Mouse (Mus musculus) T-helper 17 cell (primary cell): Measurements from ENCODE around the gene Gpx1.

Experiments
- in situ Hi-C, 2 experiments: fragments of 300-600 bp; cut with MboI, MseI; formaldehyde crosslinking; loops; 1 replicate in 1 of 2; 2 replicates in 1 of 2; pipeline ENCODE4 v1.15.1; 2025; ENCODE audit warnings: high pct_unique_total_duplicates in 2 of 2

Gene Gpx1

DNA sequence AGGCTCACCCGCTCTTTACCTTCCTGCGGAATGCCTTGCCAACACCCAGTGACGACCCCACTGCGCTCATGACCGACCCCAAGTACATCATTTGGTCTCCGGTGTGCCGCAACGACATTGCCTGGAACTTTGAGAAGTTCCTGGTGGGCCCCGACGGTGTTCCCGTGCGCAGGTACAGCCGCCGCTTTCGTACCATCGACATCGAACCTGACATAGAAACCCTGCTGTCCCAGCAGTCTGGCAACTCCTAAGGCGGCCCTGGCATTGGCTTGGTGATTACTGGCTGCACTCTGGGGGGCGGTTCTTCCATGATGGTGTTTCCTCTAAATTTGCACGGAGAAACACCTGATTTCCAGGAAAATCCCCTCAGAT, 1.2 kb downstream of the Gpx1 start:
- in situ Hi-C loops: no loop called here

DNA sequence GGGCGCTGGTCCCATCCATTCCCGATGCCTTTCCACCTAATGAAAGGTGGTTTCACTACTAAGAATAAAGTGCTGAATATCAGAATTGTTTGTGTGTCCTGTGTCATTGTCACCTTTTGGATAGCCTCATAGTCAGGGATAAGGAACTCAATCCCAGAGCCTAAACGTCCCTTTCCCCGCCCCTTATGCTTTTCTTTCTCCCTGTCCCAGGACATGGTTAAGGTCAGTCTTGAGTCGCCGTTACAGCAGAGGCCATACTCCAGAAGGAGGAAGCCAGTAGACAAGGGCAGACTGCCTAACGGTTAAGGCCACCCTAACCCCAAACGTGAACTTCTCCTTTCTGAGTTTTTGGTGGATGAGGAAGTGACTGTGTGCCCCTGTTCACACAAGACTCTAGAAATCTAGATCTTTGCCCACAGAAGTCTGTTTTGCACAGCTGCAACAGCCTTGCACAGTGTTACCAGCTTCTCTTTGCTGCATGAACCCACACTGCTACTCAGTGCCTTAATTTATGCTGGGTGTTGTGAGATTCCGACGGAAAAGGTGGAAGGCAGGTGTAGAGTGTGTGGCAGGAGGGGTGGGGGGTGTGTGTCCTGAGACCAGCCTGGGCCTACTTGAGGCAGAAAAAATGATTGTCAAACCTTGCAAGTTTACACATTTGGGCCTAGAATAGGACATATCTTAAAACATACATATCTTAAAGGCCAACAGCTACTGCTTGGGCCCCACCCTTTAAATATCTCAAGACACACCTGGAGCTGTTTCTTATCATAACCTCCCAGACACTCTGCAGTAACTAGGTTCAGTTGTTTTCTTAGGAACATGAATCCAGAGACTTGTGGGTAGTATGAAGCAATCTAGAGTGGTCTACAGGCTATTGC, 1.8 kb downstream of the Gpx1 start:
- in situ Hi-C loops: no loop called here

DNA sequence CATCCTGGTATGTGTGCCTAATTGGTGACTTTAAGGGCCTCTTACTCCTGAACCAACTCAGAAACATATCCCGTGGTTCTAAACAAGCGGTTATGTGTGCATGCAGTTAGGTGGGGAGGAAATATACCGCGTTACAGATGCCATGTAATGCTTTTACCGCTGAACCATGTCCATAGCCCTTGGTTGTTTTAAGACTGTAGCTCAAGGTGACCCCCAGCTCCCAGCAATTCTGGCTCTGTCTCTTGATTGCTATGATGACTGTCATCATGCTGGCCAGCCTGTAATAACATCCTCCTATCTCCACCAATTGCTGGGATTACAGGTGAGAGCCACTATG, 2.4 kb downstream of the Gpx1 start:
- in situ Hi-C loops: no loop called here

DNA sequence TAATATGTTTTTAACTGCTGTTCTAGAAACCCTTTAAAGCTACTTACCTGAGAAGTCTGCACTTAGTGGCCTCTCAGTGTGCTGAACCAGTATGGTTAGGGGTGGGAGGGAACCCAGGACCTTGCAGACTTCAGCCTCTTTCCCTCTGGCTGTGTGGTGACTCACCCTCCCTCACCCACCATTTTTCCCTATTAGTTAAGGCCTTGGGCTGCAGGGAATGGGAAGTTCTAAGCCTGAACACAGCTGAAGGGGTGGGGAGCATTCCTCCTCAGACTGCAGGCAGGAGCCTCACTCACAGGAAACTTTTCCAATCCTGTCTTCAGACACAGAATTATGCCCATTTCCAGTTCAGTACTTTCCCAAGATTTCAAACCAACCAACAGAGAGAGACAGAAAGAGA, 3.1 kb downstream of the Gpx1 start:
- in situ Hi-C loops: no loop called here

DNA sequence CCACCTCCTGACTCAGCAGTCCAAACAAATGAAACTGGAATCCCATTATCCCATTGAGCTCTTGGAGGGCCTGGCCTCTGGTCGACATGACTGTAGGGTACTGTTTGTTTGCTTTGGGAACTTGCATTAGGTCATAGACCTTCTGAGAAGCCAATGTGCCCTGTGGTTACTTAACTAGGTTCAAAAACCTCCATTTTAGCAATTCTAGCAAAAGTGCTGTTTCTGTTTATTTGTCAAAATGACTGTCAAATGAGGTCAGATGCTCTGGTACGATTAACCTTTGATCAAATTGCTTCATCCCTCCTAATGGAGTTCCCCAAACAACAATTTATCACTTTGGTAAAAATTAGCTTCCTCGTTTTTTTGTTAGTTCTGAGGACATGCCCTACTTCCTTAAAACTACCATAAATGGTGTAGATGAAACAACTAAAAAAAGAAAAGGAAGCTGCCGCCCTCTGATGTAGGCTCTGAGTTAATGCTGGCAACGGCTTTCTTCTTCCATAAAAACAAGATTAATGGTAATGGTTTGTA, 3.7 kb downstream of the Gpx1 start:
- in situ Hi-C loops: no loop called here

DNA sequence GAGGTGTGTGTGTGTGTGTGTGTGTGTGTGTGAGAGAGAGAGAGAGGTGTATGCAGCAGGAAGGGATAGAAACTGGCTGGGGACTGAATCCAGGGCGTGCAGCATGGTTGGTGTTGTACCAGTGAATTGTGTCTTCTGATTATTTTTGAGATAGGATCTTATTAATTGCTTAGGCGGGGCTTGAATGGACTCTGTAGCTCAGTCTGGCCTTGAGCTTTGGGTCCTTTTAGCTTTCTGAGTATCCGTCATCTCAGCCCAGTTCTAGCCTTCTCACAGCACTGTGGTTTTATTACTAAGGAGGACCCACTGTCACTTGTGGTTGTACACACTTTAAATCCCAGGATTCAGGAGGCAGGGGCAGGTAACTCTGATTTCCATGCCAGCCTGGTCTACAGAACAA, 4.6 kb downstream of the Gpx1 start:
- in situ Hi-C loops: no loop called here

DNA sequence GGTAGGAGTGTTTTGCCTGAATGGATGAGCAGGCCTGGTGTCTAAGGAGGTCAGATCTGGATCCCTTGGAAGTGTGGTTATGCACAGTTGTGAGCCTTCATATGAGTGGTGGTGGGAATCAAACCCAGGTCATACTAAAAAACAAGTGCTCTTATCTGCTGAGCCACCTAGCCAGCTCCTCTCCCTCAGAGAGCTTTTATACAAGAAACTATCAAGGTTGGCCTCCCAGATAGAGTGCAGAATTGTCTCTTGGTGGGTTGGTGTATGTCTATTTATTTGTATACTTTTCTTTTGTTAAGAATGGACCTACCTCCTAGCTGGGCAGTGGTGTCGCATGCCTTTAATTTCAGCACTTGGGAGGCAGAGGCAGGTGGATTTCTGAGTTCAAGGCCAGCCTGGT, 5.1 kb downstream of the Gpx1 start:
- in situ Hi-C loops: no loop called here

DNA sequence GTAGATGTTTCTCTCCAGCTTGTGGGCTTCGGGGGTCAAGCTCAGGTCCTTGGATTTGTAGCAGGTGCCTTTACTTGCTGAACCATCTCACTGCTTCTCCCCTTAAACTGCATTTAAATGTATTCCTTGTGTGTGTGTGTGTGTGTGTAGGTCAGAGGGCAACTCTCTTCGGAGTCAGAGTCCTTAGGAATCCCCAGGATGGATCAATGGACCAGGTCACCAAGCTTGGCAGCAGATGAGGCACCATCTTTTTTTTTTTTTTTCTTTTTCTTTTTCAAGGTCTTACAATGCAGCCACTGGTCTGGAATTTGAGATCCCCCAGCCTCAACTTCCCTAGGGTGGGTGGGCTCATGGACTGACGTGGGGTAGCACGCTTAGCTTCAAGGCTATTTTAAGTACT, 5.8 kb downstream of the Gpx1 start:
- in situ Hi-C loops: no loop called here

DNA sequence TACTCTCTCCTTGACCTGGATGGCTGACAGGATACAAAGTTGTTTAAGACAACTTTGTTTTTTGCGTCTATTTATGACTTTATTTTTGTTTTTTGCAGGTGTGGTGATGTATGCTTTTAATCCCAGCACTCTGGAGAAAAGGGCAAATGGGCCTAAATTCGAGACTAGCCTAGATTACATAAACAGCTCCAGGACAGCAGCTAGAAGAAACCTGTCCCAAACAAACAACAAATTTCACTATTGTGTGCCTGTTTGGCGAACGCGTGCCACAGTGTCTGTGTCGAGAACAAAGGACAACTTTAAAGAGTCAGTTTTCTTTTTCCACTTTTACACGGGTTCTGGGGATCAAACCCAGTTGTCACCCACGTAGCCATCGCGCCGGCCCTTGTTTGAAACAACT, 8.3 kb downstream of the Gpx1 start:
- in situ Hi-C loops: no loop called here

DNA sequence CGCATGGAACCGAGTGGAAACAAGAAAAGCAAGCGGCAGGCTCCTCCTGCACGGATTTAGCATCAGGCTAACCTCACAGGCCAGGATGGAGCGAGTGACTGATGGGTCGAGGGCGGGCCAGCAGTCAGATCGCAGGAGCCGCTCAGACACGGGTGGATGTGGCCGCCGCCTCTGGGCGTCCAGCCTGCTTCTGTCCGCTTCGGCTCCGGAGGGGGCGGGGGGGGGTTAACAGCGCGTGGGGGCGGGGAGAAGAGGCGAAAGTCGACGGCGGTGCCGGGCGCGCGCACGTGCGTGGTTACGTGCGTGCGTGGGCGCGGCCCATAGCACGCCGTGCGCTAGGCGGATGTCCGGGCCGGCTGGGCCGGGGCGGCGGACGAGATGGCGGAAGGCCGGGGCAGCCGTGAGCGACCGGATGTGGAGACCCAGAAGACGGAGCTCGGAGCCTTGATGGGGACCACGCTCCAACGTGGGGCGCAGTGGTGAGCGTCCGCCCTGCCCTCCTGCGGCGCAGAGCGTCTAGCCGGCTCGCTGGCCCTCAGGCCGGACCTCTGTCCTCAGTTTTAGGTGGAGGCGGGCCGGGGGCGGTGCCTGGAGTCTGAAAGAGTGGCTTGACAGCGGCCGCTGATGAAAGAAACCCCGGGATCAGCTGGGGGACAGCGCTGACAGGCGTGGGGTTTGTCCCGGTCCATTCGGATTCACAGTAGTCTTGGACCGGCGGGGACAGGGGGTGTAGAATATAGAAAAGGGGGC, 9.0 kb downstream of the Gpx1 start, which contains the start of gene Usp4:
TSS of gene Usp4 (plus strand) at position 314 of the 750 bp plus-strand sequence.
- in situ Hi-C loops: no loop called here

DNA sequence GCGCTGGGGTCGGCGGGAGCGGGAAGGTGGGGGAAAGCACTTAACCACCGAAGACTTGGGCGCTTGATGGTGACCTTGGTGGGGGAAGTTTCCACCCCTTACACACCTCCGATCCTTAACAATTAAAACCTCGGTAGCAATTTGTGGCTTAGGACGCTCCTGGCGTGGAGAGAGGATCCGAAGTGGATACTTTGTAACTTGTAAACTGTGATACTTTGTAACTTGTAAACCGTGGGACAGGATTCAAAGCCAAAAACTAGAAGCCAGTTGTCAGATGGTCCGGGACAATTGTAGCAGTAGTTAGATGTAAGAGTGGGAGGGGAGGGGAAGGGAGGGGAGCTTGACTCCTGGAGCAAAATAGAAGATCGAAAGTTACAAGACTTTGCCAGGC, 9.6 kb downstream of the Gpx1 start:
- in situ Hi-C loops: no loop called here

DNA sequence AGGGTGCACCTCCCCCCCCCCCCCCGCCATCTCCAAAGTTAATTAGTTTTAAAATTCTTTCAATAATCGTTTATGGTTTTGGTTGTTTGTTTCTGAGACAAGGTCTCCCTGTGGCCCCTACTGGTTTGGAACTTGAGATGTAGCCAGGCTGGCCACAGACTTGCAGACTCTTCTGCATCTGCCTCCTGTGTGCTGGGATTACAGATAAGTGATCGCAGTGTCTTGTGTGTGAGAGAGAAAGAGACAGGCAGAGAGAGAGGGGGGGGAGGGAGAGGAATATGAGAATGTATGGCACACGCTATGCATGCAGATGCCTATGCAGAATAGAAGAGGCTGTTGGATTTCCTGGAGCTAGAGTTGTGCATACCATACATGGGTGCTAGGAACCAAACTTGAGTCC, 11.0 kb downstream of the Gpx1 start:
- in situ Hi-C loops: no loop called here

DNA sequence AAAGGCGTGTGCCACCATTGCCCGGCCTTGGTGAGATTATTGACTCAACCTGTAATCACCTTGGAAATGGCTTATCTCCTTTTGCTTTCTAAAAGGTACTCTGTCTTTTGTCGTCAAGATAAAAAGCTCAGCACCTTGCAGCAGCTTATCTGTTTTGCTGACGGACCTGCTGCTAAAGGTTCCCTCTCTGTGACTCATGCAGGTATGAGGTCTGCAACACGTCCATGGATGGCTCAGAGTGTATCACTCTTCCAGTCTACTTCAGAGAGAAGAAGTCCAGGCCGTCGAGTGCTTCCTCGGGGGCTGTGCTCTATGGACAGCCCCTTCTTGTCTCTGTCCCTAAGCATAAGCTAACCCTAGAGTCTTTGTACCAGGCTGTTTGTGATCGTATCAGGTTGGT, 39.5 kb downstream of the Gpx1 start:
- in situ Hi-C loops: no loop called here

DNA sequence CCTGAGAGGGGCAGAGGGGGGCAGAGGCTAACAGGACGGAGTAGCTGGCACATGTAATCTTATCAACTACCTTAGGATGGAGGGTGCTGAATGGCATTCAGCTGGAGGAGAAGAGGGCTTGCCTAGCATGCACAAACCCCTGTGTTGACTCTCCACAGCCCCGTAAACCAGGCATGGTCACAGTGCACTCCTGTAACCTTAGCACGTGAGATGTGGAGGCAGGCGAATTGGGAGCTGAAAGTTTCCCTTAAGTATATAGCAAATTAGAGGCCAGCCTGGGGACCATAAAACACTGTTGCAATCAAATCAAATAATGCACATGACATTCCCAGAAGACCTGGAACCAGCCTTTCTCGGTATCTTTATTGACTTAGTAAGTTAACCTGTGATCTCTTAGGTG, 40.0 kb downstream of the Gpx1 start:
- in situ Hi-C loops: no loop called here

DNA sequence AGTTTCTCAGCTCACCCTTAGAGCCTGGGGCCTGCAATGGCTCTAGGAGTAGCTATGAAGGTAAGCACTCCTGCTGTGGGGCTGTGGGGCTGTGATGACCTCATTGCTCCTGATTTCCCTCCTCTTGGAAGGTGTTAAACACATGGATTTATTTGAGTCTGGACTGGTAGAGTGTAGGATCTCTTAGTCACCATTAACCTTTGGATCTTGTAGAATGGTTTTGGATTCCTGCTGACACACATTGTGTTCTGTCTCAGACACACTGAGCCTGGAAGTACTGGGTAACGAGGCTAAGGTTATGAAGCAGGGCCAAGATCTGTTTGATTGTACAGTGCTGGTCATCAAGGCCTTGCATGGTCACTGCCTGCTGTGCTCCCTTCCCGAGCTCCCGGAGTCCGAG, 40.6 kb downstream of the Gpx1 start:
- in situ Hi-C loops: no loop called here

DNA sequence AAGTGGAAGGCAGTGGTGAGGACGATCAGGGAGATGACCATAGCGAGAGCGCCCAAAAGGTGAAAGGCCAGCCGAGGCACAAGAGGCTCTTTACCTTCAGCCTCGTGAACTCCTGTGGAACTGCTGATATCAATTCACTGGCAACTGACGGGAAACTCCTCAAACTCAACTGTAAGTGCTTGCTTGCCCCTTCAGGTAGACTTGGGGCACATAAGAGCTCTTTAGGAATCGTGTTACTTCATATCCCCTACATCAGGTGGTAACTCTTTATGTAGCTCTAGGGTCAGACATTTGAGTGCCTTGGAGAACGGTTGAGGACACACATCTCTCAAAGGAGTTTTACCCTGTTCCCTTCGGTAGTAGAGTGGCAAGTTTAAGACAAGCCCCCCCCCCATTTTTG, 42.7 kb downstream of the Gpx1 start:
- in situ Hi-C loops: no loop called here

DNA sequence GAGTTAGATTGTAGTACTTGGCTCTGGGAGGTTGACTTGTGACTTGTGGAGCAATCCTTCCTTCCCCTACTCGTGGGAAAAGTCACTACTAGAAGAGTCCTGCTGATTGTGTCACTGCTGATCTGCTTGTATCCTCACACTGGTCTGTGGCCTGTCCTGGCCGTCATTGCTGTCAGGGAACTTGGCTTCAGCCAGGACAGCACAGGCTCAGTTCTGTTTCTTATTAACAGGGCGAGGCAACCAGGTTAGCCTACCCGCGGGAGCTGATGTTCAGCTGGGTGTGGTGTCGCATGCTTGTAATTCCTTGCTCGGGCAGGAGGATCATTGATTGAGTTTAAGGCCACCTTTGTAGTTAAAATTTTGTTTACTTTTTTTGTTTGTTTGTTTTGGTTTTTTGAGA, 46.3 kb downstream of the Gpx1 start:
- in situ Hi-C loops: no loop called here

DNA sequence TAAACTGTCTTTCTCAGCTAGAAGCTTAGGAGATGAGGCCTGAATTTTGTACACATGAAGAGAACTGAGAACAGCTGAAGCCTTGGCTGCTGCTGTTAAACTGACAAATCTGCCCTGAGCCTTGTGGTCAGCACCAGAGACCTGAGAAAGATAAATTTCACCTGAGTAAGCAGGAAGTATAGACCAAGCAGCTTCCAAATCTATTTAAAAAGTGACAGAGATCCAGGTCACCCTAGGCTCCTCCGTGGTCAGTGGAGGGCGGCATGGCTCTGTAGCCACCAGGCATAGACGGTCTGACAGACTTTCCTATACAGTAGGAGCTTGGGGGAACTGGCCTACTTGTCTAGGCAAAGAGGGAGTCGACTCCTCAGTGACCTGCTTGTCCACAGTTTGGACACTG, 48.1 kb downstream of the Gpx1 start:
- in situ Hi-C loops: no loop called here

DNA sequence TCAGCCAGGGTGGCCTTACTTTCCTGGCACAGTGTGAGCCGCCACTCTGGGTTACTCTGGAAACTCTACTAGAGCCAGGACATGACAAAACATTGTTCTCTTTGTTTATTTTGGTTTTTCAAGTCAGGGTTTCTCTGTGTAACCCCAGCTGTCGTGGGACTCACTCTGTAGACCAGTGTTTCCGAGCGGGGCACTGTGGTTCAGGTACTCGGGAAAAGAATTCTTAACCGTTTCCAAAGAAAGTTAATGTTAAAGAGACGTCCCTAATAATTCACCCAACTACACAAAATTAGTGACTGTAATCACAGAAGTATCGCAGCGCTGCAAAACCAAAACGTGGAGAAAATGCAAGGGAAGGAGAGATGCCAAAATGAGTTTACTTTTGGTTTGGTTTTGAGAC, 49.9 kb downstream of the Gpx1 start:
- in situ Hi-C loops: no loop called here

DNA sequence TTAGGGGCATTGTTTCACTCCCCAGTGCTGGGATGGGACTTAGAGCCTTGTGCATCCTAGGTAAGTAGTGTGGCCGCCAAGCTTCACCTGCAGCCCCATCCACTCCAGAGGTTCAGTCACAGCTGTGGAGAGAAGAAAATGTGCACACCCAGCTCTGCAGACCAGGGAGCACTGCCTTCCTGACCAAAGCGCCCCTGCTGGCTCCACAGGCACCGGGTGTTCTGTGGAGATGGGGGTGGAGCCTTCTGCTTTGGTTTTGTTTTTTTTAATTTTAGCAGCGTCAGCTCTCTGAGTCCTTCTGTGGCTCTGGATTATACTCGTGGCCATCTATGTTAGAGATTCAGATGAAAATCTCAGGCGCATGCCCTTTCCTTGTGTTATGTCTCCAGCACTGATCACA, 50.5 kb downstream of the Gpx1 start:
- in situ Hi-C loops: no loop called here
